Mouse (Mus musculus) kidney, adult 2 months (tissue): ENCODE measurements around the gene Mrpl33.

Experiments used
- CTCF ChIP-seq: fragments of 200-500 bp; conservative IDR thresholded peaks from 2 replicates; pipeline ENCODE4 v1.5.1; 2011; ENCODE audit warnings: low read depth, mild to moderate bottlenecking, control low read depth, low read length, moderate library complexity, mixed read lengths; ENCODE audit not compliant: insufficient read depth, insufficient read length
- POLR2A ChIP-seq: fragments of 200-500 bp; IDR thresholded peaks from one replicate; pipeline ENCODE4 v1.6.1; 2011; ENCODE audit warnings: low read depth, low read length, control low read depth

- TF ChIP-seq POLR2A, result no peak
- no peak for TF ChIP-seq CTCF
These were observed 752 bp downstream of the Mrpl33 start for GRCm38 (mm10) chr5:31597430-31597944.
